Mouse (Mus musculus) heart, embryonic 13.5 days (tissue): ENCODE data around the gene Calm3. TPM values are rescaled to one million over a fixed set of nuclear protein-coding genes. Genes with fewer than 3 reads are reported as not detected.
A peak's percentile ranks its signal among the peaks of the same experiment; 100 is the strongest.

Source experiments
- ATAC-seq: fragments of 200-750 bp; cut with Nextera tagmentation; 2 replicates; pipeline ENCODE4 v1.8.0; 2017; ENCODE audit warnings: moderate TSS enrichment; ENCODE audit not compliant: insufficient number of reproducible peaks, low FRiP score, low TSS enrichment; ENCODE audit errors: extremely low read depth
- H3K27ac ChIP-seq: fragments of 300-500 bp; sonication (generic); replicated peaks from 2 replicates; pipeline ENCODE4 v1.5.1; 2015; ENCODE audit warnings: moderate library complexity, mild to moderate bottlenecking, inconsistent platforms
- H3K27me3 ChIP-seq: fragments of 300-500 bp; sonication (generic); replicated peaks from 2 replicates; pipeline ENCODE4 v1.6.1; 2015; ENCODE audit warnings: mild to moderate bottlenecking, inconsistent platforms
- H3K36me3 ChIP-seq: fragments of 300-500 bp; sonication (generic); 2 replicates; pipeline ENCODE4 v1.6.1; 2015; ENCODE audit warnings: mild to moderate bottlenecking, inconsistent platforms
- H3K4me1 ChIP-seq: fragments of 300-500 bp; sonication (generic); 2 replicates; pipeline ENCODE4 v1.6.1; 2015; ENCODE audit warnings: inconsistent platforms
- H3K4me2 ChIP-seq: fragments of 300-500 bp; sonication (generic); 2 replicates; pipeline ENCODE4 v1.6.1; 2015; ENCODE audit warnings: inconsistent platforms, mild to moderate bottlenecking, moderate library complexity
- H3K4me3 ChIP-seq: fragments of 300-500 bp; sonication (generic); 2 replicates; pipeline ENCODE4 v1.5.1; 2015; ENCODE audit warnings: moderate library complexity, mild to moderate bottlenecking, inconsistent platforms
- H3K9ac ChIP-seq: fragments of 300-500 bp; sonication (generic); 2 replicates; pipeline ENCODE4 v1.6.1; 2015; ENCODE audit warnings: inconsistent platforms, mild to moderate bottlenecking, moderate library complexity
- H3K9me3 ChIP-seq: fragments of 300-500 bp; sonication (generic); 2 replicates; pipeline ENCODE4 v1.6.1; 2016; ENCODE audit warnings: inconsistent platforms
- WGBS: fragments of 180-500 bp; shearing (Covaris S2); methylation state at CpG from one replicate; pipeline ENCODE4 v1.1.7; 2015; ENCODE audit warnings: mixed read lengths; 5-methylcytosine and 5-hydroxymethylcytosine counted together
- polyA plus RNA-seq: library from polyadenylated mRNA; unstranded; fragments of >200 nt; fragmentation: Nextera tagmentation; extraction: Ambion mirVana; gene quantifications from 2 replicates; pipeline ENCODE4 v1.2.1, GENCODE M21; 2015

Calm3 gene
- polyA plus RNA-seq, 1 experiment from 2014 or later: 85.5 TPM

GRCm38 (mm10) chr7:16909909-16910308 lies 14.0 kb downstream of the Calm3 start:
- no peak overlapping the region for H3K27ac ChIP-seq
- WGBS: 32% methylated on average over 10 of the region's 10 CpGs

GRCm38 (mm10) chr7:16908859-16909258 lies 15.1 kb downstream of the Calm3 start:
- H3K27ac ChIP-seq: no peak overlapping the region
- WGBS: 37% methylated on average over 11 of the region's 11 CpGs
- H3K4me1 ChIP-seq: peaks cover 59% of the 10 kb centered on the region
- no peaks in the 10 kb centered on the region for H3K9me3 ChIP-seq
- H3K9ac ChIP-seq: no peak overlapping the region
- H3K4me2 ChIP-seq: no peak overlapping the region
- 0 out of 2 replicates have a peak, but pooled peaks cover under 1% of the 10 kb centered on the region for H3K36me3 ChIP-seq
- no peak for ATAC-seq
- peaks cover 82% of the 10 kb centered on the region for H3K27me3 ChIP-seq
- H3K4me3 ChIP-seq: no peak overlapping the region

More at GRCm38 (mm10) chr7:16909909-16910308, 14.0 kb downstream of the Calm3 start:
- H3K9me3 ChIP-seq: no peaks in the 10 kb centered on the region
- H3K4me2 ChIP-seq: no peak overlapping the region
- H3K27me3 ChIP-seq: peaks cover 74% of the 10 kb centered on the region
- peaks cover 11% of the 10 kb centered on the region for H3K36me3 ChIP-seq
- ATAC-seq: no peak
- H3K9ac ChIP-seq: no peak overlapping the region
- H3K4me1 ChIP-seq: peaks cover 52% of the 10 kb centered on the region
- no peak overlapping the region for H3K4me3 ChIP-seq

- peak overlapping the region; percentile 40 for H3K4me2 ChIP-seq
- no peak for ATAC-seq
- H3K27ac ChIP-seq: no peak overlapping the region
Measured at GRCm38 (mm10) chr7:16908367-16908766, 15.5 kb downstream of the Calm3 start.

GRCm38 (mm10) chr7:16907842-16908241 lies 16.1 kb downstream of the Calm3 start:
- Histone ChIP-seq H3K36me3 (no peaks in the 10 kb centered on the region), H3K9ac (peak overlapping the region; percentile 41; the same call in 1 of the 2 replicates), H3K4me2 (peak overlapping the region; percentile 40), H3K4me1 (peaks cover 57% of the 10 kb centered on the region), H3K27ac (no peak overlapping the region), H3K27me3 (peaks cover 87% of the 10 kb centered on the region), H3K4me3 (0 out of 2 replicates have a peak overlapping the region, but pooled peaks have one; percentile 8), H3K9me3 (no peaks in the 10 kb centered on the region)
- no peak for ATAC-seq
- 8% methylated on average over 7 of the region's 7 CpGs for WGBS

More at GRCm38 (mm10) chr7:16908367-16908766, 15.5 kb downstream of the Calm3 start:
- Histone ChIP-seq H3K4me3 (peak overlapping the region; percentile 8; the same call in 1 of the 2 replicates), H3K9me3 (no peaks in the 10 kb centered on the region), H3K4me1 (peaks cover 57% of the 10 kb centered on the region), H3K27me3 (peaks cover 87% of the 10 kb centered on the region), H3K36me3 (no peaks in the 10 kb centered on the region), H3K9ac (peak overlapping the region; percentile 41; the same call in 1 of the 2 replicates)
- WGBS: 24% methylated on average over 11 of the region's 11 CpGs

- peaks cover 87% of the 10 kb centered on the region for H3K27me3 ChIP-seq
- H3K4me1 ChIP-seq: peaks cover 60% of the 10 kb centered on the region
- H3K36me3 ChIP-seq: no peaks in the 10 kb centered on the region
- no peak overlapping the region for H3K4me3 ChIP-seq
- no peak overlapping the region for H3K27ac ChIP-seq
- no peak overlapping the region for H3K9ac ChIP-seq
- peak overlapping the region; percentile 7; the same call in 1 of the 2 replicates for H3K4me2 ChIP-seq
- 83% methylated on average over 41 of the region's 41 CpGs for WGBS
- H3K9me3 ChIP-seq: no peaks in the 10 kb centered on the region
- ATAC-seq: no peak
Measured at GRCm38 (mm10) chr7:16906889-16907559, 16.9 kb downstream of the Calm3 start.

- no peak within 1 kb of the TSS for H3K4me3 ChIP-seq
- H3K4me1 ChIP-seq: peaks cover 61% of the 10 kb centered on the region
- ATAC-seq: no peak
- H3K4me2 ChIP-seq: peak within 1 kb of the TSS; percentile 7; the same call in 1 of the 2 replicates
- no peaks in the 10 kb centered on the region for H3K36me3 ChIP-seq
- H3K9ac ChIP-seq: peak within 1 kb of the TSS; percentile 40; the same call in 1 of the 2 replicates
- peaks cover 88% of the 10 kb centered on the region for H3K27me3 ChIP-seq
- 11% methylated on average over 5 of the region's 6 CpGs for WGBS
- peak within 1 kb of the TSS; percentile 25; the same call in 1 of the 2 replicates for H3K27ac ChIP-seq
- no peaks in the 10 kb centered on the region for H3K9me3 ChIP-seq
Measured at GRCm38 (mm10) chr7:16906281-16906680, 17.6 kb downstream of the Calm3 start, which contains the start of gene Ptgir. TSS of gene Ptgir (plus strand) at chr7:16906490.

GRCm38 (mm10) chr7:16905491-16906021 lies 18.4 kb downstream of the Calm3 start:
- Histone ChIP-seq H3K36me3 (no peaks in the 10 kb centered on the region), H3K9me3 (no peaks in the 10 kb centered on the region), H3K27me3 (peaks cover 89% of the 10 kb centered on the region), H3K4me3 (no peak overlapping the region), H3K4me1 (peaks cover 61% of the 10 kb centered on the region), H3K27ac (peak overlapping the region; percentile 25; the same call in 1 of the 2 replicates), H3K4me2 (no peak overlapping the region), H3K9ac (no peak overlapping the region)
- 35% methylated on average over 9 of the region's 9 CpGs for WGBS
- no peak for ATAC-seq

- no peak for ATAC-seq
- peaks cover 89% of the 10 kb centered on the region for H3K27me3 ChIP-seq
- no peaks in the 10 kb centered on the region for H3K36me3 ChIP-seq
- 33% methylated on average over 9 of the region's 10 CpGs for WGBS
- no peaks in the 10 kb centered on the region for H3K9me3 ChIP-seq
- no peak overlapping the region for H3K4me3 ChIP-seq
- H3K9ac ChIP-seq: 0 out of 2 replicates have a peak overlapping the region, but pooled peaks have one; percentile 10
- H3K4me1 ChIP-seq: peaks cover 51% of the 10 kb centered on the region
- H3K27ac ChIP-seq: no peak overlapping the region
- no peak overlapping the region for H3K4me2 ChIP-seq
Measured at GRCm38 (mm10) chr7:16904120-16904675, 19.7 kb downstream of the Calm3 start.

GRCm38 (mm10) chr7:16903439-16903955 lies 20.4 kb downstream of the Calm3 start:
- WGBS: 66% methylated on average over 2 of the region's 2 CpGs
- no peak for ATAC-seq
- Histone ChIP-seq H3K27ac (no peak overlapping the region), H3K27me3 (peaks cover 89% of the 10 kb centered on the region), H3K4me2 (no peak overlapping the region), H3K9ac (no peak overlapping the region), H3K9me3 (no peaks in the 10 kb centered on the region), H3K36me3 (no peaks in the 10 kb centered on the region), H3K4me1 (peaks cover 44% of the 10 kb centered on the region), H3K4me3 (no peak overlapping the region)

- peaks cover 72% of the 10 kb centered on the region for H3K27me3 ChIP-seq
- no peak overlapping the region for H3K4me2 ChIP-seq
- peaks cover 17% of the 10 kb centered on the region for H3K4me1 ChIP-seq
- no peak overlapping the region for H3K9ac ChIP-seq
- ATAC-seq: no peak
- WGBS: 31% methylated on average over 5 of the region's 5 CpGs
- no peak overlapping the region for H3K4me3 ChIP-seq
- no peaks in the 10 kb centered on the region for H3K36me3 ChIP-seq
- H3K27ac ChIP-seq: no peak overlapping the region
- H3K9me3 ChIP-seq: no peaks in the 10 kb centered on the region
Measured at GRCm38 (mm10) chr7:16900526-16900925, 23.4 kb downstream of the Calm3 start.

GRCm38 (mm10) chr7:16895511-16895910 lies 28.4 kb downstream of the Calm3 start:
- Histone ChIP-seq H3K4me1 (peaks cover 44% of the 10 kb centered on the region), H3K27ac (no peak overlapping the region), H3K4me2 (peak overlapping the region; percentile 72), H3K4me3 (peak overlapping the region; percentile 35), H3K27me3 (peaks cover 60% of the 10 kb centered on the region), H3K9ac (peak overlapping the region; percentile 71), H3K9me3 (no peaks in the 10 kb centered on the region), H3K36me3 (no peaks in the 10 kb centered on the region)
- ATAC-seq: no peak
- WGBS: 37% methylated on average over 10 of the region's 10 CpGs
